Mouse (Mus musculus): ENCODE measurements around the gene Lrrn1.

The Lrrn1 gene

DNA sequence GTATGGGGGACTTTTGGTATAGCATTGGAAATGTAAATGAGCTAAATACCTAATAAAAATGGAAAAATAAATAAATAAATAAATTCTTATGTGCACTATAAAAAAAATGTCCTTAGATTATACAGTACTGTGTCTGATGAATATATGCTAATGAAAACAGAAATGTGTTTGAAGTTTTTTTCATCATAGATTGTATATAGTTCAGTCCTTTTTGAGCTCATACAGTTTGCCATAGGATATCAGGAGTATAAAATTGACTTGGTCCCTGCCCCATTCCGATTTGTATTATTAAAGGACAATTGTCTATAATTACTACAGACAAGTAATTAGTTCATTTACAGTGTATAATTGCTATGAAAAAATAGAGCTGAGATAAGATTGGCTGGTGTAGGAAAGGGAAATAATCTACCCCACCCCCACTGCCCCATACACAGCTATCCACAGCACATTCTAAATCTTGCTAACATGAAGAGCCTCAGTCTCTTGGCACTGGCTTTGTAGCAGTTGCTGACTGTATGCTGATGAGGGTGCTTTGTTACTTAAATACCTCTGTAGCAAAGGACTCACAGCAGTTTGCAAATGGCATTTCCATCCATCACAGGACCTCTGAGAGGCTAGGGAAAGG is 54.3 kb downstream of the Lrrn1 start:
- no peak for DNase-seq (ENCODE audit: low spot score in 2 of 2)

DNA sequence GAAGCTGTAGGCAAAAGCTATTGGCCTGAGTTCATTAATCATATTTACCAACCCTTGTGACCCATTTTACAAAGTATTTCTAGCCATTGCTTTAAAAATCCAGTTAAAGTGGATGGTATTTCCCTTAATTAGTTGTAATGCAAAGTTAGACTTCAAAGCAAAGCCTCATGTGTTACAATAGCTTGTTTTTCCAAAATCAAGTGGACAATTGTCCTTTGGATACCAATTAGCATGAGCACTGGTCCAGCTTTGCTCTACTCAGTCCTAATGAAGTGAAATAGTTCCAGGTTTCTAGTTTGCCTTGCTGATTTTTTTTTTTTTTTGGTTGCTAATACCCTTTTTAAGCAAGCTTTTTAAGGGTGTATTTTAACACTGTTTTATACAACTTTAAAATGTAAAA is 75.6 kb downstream of the Lrrn1 start:
- no peak for DNase-seq (ENCODE audit: low spot score in 2 of 2)

GRCm38 (mm10) chr6:107614288-107614687 is 84.7 kb downstream of the Lrrn1 start:
- DNase-seq (ENCODE audit: low spot score in 2 of 2), result no peak
